Mouse (Mus musculus) stomach, postnatal 0 days (tissue): ENCODE measurements around the gene Taf1c. TPM values are rescaled to one million over a fixed set of nuclear protein-coding genes. Genes with fewer than 3 reads are reported as not detected.

Experiments
- ATAC-seq: fragments of 200-750 bp; cut with Nextera tagmentation; 2 replicates; pipeline ENCODE4 v1.8.0; 2017; ENCODE audit not compliant: low FRiP score, low TSS enrichment
- DNase-seq: peaks from one replicate; pipeline ENCODE4 v3.0.0-alpha.2; 2016; ENCODE audit warnings: low spot score
- H3K27ac ChIP-seq: fragments of 300-500 bp; sonication (generic); replicated peaks from 2 replicates; pipeline ENCODE4 v1.5.1; 2014; ENCODE audit warnings: mild to moderate bottlenecking, control low read depth
- H3K27me3 ChIP-seq: fragments of 300-500 bp; sonication (generic); 2 replicates; pipeline ENCODE4 v1.6.1; 2014; ENCODE audit warnings: low read length; ENCODE audit not compliant: control insufficient read depth, insufficient read depth
- H3K36me3 ChIP-seq: fragments of 300-500 bp; sonication (generic); 2 replicates; pipeline ENCODE4 v1.6.1; 2014; ENCODE audit warnings: low read length, mixed read lengths; ENCODE audit not compliant: control insufficient read depth, insufficient read depth
- H3K4me1 ChIP-seq: fragments of 300-500 bp; sonication (generic); replicated peaks from 2 replicates; pipeline ENCODE4 v1.6.1; 2014; ENCODE audit warnings: antibody characterized with exemption; ENCODE audit not compliant: control insufficient read depth, insufficient read depth
- H3K4me2 ChIP-seq: fragments of 300-500 bp; sonication (generic); replicated peaks from 2 replicates; pipeline ENCODE4 v1.6.1; 2014; ENCODE audit warnings: low read depth, mild to moderate bottlenecking, control low read depth, moderate library complexity
- H3K4me3 ChIP-seq: fragments of 300-500 bp; sonication (generic); 2 replicates; pipeline ENCODE4 v1.5.1; 2014; ENCODE audit warnings: low read depth, low read length, control low read depth
- H3K9ac ChIP-seq: fragments of 300-500 bp; sonication (generic); 2 replicates; pipeline ENCODE4 v1.6.1; 2014; ENCODE audit warnings: mild to moderate bottlenecking, low read length, control low read depth, mixed read lengths
- H3K9me3 ChIP-seq: fragments of 300-500 bp; sonication (generic); 2 replicates; pipeline ENCODE4 v1.6.1; 2016; ENCODE audit warnings: low read length; ENCODE audit not compliant: control insufficient read depth
- CTCF ChIP-seq: IDR thresholded peaks from 2 replicates; pipeline ENCODE4 v1.5.1; 2016; ENCODE audit warnings: antibody characterized with exemption, low read depth, mild to moderate bottlenecking, moderate library complexity
- EP300 ChIP-seq: optimal IDR thresholded peaks from 2 replicates; pipeline ENCODE3; 2016; ENCODE audit warnings: antibody characterized with exemption
- WGBS: fragments of 180-500 bp; shearing (Covaris S2); extraction: QIAGEN DNeasy Blood & Tissue Kit; methylation state at CpG from one replicate; pipeline ENCODE4 v1.1.7; 2014; 5-methylcytosine and 5-hydroxymethylcytosine counted together
- polyA plus RNA-seq: library from polyadenylated mRNA; unstranded; fragments of >200 nt; fragmentation: Nextera tagmentation; extraction: Ambion mirVana; gene quantifications from 2 replicates; pipeline ENCODE4 v1.2.1, GENCODE M21; 2015

Taf1c gene
- polyA plus RNA-seq, 1 experiment from 2014 or later, result 5.9 TPM

DNA sequence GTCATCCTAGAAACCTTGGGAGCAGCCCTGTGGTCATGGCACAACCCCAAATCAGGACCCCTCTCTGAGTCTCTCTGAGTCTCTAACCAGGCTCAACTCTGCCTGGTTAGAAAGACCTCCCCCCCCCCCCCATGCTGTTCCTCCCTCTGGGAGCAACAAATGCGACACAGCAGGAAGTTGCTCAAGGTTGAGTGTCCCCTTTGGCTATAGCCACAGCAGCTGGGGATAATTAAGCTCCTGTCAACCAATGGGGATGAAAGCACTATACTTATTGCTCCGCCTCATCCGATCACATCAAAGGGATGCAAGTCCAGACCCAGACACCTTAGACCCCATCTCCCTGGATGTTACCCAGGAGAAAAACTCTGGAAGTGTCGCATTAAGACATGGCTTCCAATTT is 17.5 kb upstream of the Taf1c start:
- TF ChIP-seq CTCF (no peak), EP300 (no peak)
- no peaks in the 10 kb centered on the region for H3K9me3 ChIP-seq
- ATAC-seq (no peak), DNase-seq (no peak)
- H3K36me3 ChIP-seq, result no peaks in the 10 kb centered on the region
- H3K4me2 ChIP-seq, result no peak overlapping the region
- no peaks in the 10 kb centered on the region for H3K27me3 ChIP-seq
- no peak overlapping the region for H3K27ac ChIP-seq
- WGBS, result 65% methylated on average over 4 of the region's 4 CpGs
- H3K4me1 ChIP-seq, result no peaks in the 10 kb centered on the region
- no peak overlapping the region for H3K4me3 ChIP-seq
- H3K9ac ChIP-seq, result no peak overlapping the region

DNA sequence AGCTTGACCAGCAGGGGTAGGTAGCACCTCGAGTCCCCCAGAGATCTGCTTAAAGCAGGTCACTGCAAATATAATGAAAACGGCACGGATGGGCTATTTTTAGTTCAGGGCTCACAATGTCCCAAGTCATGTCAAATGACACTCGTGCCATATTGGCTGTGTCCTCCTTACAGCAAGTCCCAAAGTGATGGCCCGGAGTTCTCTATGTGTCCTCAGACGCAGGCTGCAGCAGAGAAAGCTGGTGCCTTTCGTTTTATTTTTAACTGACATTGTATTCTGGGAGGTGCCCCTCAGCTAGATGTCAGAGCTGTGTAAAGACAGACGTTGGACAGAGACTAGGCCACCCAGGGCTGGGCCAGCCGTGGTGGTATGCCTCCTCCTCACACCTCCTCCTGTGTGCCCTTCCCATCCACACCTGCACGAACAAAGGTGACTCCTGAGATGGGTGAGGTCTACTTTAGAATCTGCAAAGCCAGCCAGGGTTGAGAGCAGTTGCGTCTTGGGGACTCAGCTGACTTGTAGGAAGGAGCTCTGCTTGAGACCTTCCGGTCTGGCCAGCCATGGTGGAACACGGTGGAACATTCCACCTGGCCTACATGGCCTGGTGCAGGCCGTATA is 15.9 kb upstream of the Taf1c start:
- no peak overlapping the region for H3K4me3 ChIP-seq
- DNase-seq (no peak), ATAC-seq (no peak)
- no peak overlapping the region for H3K9ac ChIP-seq
- no peaks in the 10 kb centered on the region for H3K4me1 ChIP-seq
- 74% methylated on average over 14 of the region's 14 CpGs for WGBS
- H3K27me3 ChIP-seq, result no peaks in the 10 kb centered on the region
- no peaks in the 10 kb centered on the region for H3K36me3 ChIP-seq
- TF ChIP-seq CTCF (no peak), EP300 (no peak)
- H3K27ac ChIP-seq, result no peak overlapping the region
- no peak overlapping the region for H3K4me2 ChIP-seq
- H3K9me3 ChIP-seq, result no peaks in the 10 kb centered on the region

DNA sequence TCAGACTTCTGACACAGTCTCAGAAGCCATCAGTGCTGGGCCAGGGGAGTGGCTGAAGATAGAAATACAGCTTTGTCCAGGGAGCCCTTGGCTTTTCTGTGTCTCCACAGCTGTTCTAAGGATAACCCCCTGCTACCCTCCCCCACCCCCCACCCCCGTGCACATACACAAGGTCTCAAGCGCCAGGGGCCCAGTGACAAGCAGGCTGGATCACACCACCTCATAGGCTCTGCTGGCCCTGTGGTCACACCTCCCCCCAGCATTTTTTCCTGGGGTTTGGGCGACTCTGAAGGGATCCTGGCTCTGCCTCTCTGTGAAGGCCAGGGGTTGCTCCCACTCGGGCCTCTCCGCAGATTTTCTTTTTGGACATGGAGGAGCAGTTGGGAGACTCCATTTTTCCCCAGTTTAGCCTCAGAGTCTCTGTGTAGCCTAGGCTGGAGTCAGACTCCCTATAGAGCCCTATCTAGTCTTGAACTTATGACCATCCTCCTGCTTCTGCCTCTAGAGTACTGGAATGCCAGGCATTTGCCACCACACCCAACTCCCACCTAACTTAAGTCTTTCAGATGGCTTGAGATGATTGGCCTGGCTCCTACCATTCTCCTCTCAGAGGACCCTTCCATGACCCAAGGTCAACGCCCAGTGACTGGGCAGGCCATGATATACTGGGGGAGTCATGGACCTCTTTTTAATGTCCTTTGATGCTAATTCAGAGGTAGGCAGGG is 15.3 kb upstream of the Taf1c start:
- TF ChIP-seq EP300 (no peak), CTCF (no peak)
- Histone ChIP-seq H3K4me1 (no peaks in the 10 kb centered on the region), H3K4me2 (no peak overlapping the region), H3K36me3 (no peaks in the 10 kb centered on the region), H3K27ac (no peak overlapping the region), H3K9ac (no peak overlapping the region), H3K9me3 (no peaks in the 10 kb centered on the region), H3K4me3 (no peak overlapping the region), H3K27me3 (no peaks in the 10 kb centered on the region)
- WGBS, result 71% methylated on average over 6 of the region's 6 CpGs
- no peak for DNase-seq
- no peak for ATAC-seq

DNA sequence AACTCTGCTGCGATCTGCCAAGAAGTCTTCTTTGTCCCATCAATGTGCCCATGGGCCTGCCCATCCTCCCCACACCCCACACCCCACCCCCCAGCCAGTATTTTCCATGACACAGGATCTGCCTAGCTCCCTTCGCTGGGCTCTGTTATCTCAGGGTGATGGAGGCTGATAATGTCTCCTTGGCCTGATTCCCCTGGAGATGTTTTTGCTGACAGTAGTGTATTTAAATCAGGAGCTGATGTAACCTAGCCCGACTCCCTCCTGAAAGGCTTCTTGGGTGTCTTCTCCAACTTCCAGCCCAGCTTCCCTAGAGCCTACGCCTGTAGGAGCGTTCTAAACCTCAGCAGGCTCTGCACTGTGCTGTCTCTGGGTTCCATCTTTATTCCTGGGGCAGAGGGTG is 13.9 kb upstream of the Taf1c start:
- Histone ChIP-seq H3K27me3 (no peaks in the 10 kb centered on the region), H3K27ac (no peak overlapping the region), H3K4me1 (no peaks in the 10 kb centered on the region), H3K4me3 (no peak overlapping the region), H3K9me3 (no peaks in the 10 kb centered on the region), H3K9ac (no peak overlapping the region), H3K4me2 (no peak overlapping the region), H3K36me3 (no peaks in the 10 kb centered on the region)
- TF ChIP-seq EP300 (no peak), CTCF (no peak)
- no peak for DNase-seq
- no peak for ATAC-seq
- WGBS, result 51% methylated on average over 5 of the region's 5 CpGs

DNA sequence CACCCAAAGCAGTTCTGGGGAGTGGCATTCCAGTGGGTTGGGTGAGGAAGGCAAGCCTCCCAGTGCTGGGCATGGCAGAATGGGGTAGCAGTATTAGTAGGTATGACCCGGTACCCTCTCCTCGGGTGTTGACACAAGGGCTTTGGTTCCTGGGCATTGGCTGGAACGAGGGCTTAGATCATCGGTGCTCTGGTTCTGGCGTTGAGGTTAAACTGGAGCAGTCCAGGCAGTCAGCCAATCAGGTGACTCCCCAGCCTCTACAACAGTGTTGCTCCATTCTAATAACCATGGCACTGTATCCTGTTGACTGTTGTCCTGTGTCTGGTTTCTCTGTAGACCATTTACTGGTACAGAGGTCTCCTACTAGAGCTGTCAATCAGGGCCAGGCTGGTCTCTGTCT is 12.6 kb upstream of the Taf1c start:
- Histone ChIP-seq H3K4me1 (no peaks in the 10 kb centered on the region), H3K9me3 (no peaks in the 10 kb centered on the region), H3K27ac (no peak overlapping the region), H3K4me3 (no peak overlapping the region), H3K9ac (no peak overlapping the region), H3K36me3 (no peaks in the 10 kb centered on the region), H3K27me3 (no peaks in the 10 kb centered on the region), H3K4me2 (no peak overlapping the region)
- WGBS, result 82% methylated on average over 5 of the region's 5 CpGs
- TF ChIP-seq EP300 (no peak), CTCF (no peak)
- DNase-seq (no peak), ATAC-seq (no peak)

DNA sequence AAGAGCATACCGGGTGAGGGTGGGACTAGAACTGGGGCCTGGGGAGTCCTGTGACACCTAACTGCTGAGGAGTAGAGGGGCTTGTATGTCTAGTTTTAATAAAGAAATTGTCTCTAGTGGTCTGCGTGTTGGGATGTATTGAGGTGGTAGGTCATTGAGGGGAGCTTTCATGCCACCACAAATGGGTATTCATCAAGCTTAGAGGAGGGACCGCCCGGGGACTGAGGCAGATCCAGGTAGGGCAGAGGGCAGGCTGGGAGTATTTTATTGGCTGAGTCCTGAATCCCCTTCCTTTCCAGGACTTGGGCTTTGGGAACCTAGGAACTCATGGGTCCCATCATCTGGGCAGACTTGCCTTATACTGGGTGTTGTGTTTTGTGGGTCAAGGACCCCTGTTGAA is 11.8 kb upstream of the Taf1c start:
- 83% methylated on average over 4 of the region's 4 CpGs for WGBS
- DNase-seq, result no peak
- H3K4me1 ChIP-seq, result no peaks in the 10 kb centered on the region
- TF ChIP-seq EP300 (no peak), CTCF (no peak)
- no peaks in the 10 kb centered on the region for H3K36me3 ChIP-seq
- no peak overlapping the region for H3K4me2 ChIP-seq
- H3K27me3 ChIP-seq, result no peaks in the 10 kb centered on the region
- H3K4me3 ChIP-seq, result no peak overlapping the region
- H3K9ac ChIP-seq, result no peak overlapping the region
- no peak overlapping the region for H3K27ac ChIP-seq
- ATAC-seq, result no peak
- no peaks in the 10 kb centered on the region for H3K9me3 ChIP-seq
